Comparison of ENCODE assay signal across 17 mouse cellular contexts in genomic region chr11:47015683-47016082, GRCm38 (mm10).
"Had no signal": no experiment of that assay in that cellular context is flagged by ENCODE, and none has a peak within 500 bp of the region (broad histone marks: within the 10 kb centered on the region; RNA-seq: fewer than 3 reads in every experiment).

No protein-coding gene starts in this region.

- DNase-seq: lung, adult 18-20 months; lung, embryonic 14.5 days; lung, postnatal 10 days; lung, postnatal 4 days; retina, postnatal 1 day; right cerebral cortex, adult 18-20 months; right cerebral cortex, postnatal 25 days; right cerebral cortex, postnatal 4 days; spleen, adult 18-20 months; thymus, adult 2 months; thymus, postnatal 25 days; thymus, postnatal 4 days had no signal

- H3K4me3 ChIP-seq: liver, embryonic 12.5 days; midbrain, embryonic 12.5 days; myocyte; neural tube, embryonic 12.5 days had no signal

- H3K9me3 ChIP-seq: liver, embryonic 12.5 days; midbrain, embryonic 12.5 days; neural tube, embryonic 12.5 days had no signal

- H3K27me3 ChIP-seq: liver, embryonic 12.5 days; midbrain, embryonic 12.5 days; neural tube, embryonic 12.5 days had no signal

- H3K36me3 ChIP-seq: liver, embryonic 12.5 days; midbrain, embryonic 12.5 days; neural tube, embryonic 12.5 days had no signal

- H3K4me2 ChIP-seq: liver, embryonic 12.5 days; lung, embryonic 14.5 days; midbrain, embryonic 12.5 days; neural tube, embryonic 12.5 days had no signal

- H3K27ac ChIP-seq: liver, embryonic 12.5 days; liver, embryonic 14.5 days; midbrain, embryonic 12.5 days; neural tube, embryonic 12.5 days had no signal

- H3K9ac ChIP-seq: liver, embryonic 12.5 days; liver, embryonic 14.5 days; lung, embryonic 14.5 days; midbrain, embryonic 12.5 days; neural tube, embryonic 12.5 days had no signal

- ATAC-seq: liver, embryonic 12.5 days had no signal

- H3K4me1 ChIP-seq: liver, embryonic 12.5 days; midbrain, embryonic 12.5 days; neural tube, embryonic 12.5 days had no signal
